Mouse (Mus musculus): ENCODE results near the gene Rbm24. TPM values are rescaled to one million over a fixed set of nuclear protein-coding genes. Genes with fewer than 3 reads are reported as not detected.

Rbm24 gene
- polyA plus RNA-seq, 1 experiment: 19.7 TPM

DNA sequence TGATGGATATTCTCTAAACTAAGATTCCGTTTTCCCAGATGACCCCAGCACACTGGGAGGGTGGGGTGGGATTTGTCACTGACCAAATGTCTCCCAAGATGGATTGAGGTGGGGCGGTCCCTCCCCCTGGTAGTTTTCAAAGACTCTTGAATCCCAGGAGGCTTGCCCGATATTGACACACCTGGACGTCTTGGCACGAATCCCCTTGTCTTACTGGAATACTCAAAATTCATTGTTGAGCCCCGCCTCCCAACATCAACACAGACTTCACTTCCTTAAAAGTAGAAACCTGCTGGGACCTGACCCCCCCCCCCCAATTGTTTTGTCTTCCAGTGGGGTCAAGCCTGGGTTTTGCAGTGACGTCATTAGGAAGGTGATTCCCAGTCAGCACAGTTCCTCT lies 32.4 kb downstream of the Rbm24 start:
- TF ChIP-seq CTCF (IDR thresholded peaks at IDR 0.05; ENCODE audit: extremely low read depth, insufficient read length, insufficient replicate concordance, low read depth, low read length) (no peak), POLR2A (IDR thresholded peaks at IDR 0.05; ENCODE audit: low read depth, low read length) (no peak)
- Histone ChIP-seq H3K27me3 (ENCODE audit: control insufficient read depth, insufficient read depth, low read length) (no peaks in the 10 kb centered on the region), H3K27ac (ENCODE audit: insufficient read depth, low read depth, low read length) (no peak overlapping the region), H3K4me1 (ENCODE audit: control insufficient read depth, insufficient read depth, insufficient read length, low read length) (peaks cover 4% of the 10 kb centered on the region; the same call in 1 of the 2 replicates), H3K36me3 (ENCODE audit: control insufficient read depth, insufficient read depth, low read length) (no peaks in the 10 kb centered on the region), H3K4me3 (ENCODE audit: low read depth, low read length) (no peak overlapping the region)
- 36% methylated on average over 7 of the region's 7 CpGs for WGBS

DNA sequence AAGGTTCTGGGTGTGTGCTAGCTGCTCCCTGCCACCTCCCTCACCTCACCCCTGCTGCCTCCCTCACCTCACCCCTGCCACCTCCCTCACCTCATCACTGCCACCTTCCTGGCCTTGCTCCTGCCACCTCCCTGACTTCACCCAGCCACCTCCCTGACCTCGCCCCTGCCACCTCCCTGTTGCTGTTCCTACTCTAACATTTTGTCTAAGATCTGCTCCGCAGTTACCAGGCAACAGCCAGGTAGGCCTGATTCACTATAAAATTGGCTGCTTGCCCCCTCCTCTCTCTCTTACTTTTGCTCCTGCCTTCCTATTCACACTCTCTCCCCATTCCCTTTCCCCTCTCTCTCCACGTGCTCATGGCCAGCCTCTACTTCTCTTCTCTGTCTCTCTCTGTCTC lies 33.3 kb downstream of the Rbm24 start:
- no peak overlapping the region for H3K4me3 ChIP-seq (ENCODE audit: low read depth, low read length)
- H3K4me1 ChIP-seq (ENCODE audit: control insufficient read depth, insufficient read depth, insufficient read length, low read length): peaks cover 4% of the 10 kb centered on the region; the same call in 1 of the 2 replicates
- H3K27ac ChIP-seq (ENCODE audit: insufficient read depth, low read depth, low read length): no peak overlapping the region
- TF ChIP-seq POLR2A (IDR thresholded peaks at IDR 0.05; ENCODE audit: low read depth, low read length) (no peak), CTCF (IDR thresholded peaks at IDR 0.05; ENCODE audit: extremely low read depth, insufficient read length, insufficient replicate concordance, low read depth, low read length) (no peak)
- WGBS: 48% methylated on average over 3 of the region's 3 CpGs
- no peaks in the 10 kb centered on the region for H3K27me3 ChIP-seq (ENCODE audit: control insufficient read depth, insufficient read depth, low read length)
- no peaks in the 10 kb centered on the region for H3K36me3 ChIP-seq (ENCODE audit: control insufficient read depth, insufficient read depth, low read length)

DNA sequence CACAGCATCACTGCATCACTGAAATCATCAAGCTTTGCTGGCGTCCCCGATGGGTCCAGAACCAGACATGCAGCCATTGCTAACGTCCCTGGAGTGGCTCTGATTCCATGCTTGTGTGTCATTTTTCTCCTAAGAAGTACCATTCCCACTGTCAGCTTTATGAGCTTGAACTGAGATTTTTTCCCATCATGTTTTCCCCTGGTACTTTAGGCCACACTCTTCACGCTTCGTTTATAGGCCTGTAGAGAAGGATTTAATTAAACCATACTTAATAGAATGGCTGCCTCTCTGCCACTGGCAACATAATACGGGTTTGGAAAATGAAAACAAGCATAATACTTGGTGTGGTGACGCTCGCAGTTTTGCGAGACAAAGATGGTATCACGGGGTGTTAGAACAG lies 41.3 kb downstream of the Rbm24 start:
- no peaks in the 10 kb centered on the region for H3K36me3 ChIP-seq (ENCODE audit: control insufficient read depth, insufficient read depth, low read length)
- H3K27ac ChIP-seq (ENCODE audit: insufficient read depth, low read depth, low read length): no peak overlapping the region
- H3K4me3 ChIP-seq (ENCODE audit: low read depth, low read length): no peak overlapping the region
- no peaks in the 10 kb centered on the region for H3K4me1 ChIP-seq (ENCODE audit: control insufficient read depth, insufficient read depth, insufficient read length, low read length)
- H3K27me3 ChIP-seq (ENCODE audit: control insufficient read depth, insufficient read depth, low read length): no peaks in the 10 kb centered on the region
- 92% methylated on average over 10 of the region's 10 CpGs for WGBS
- TF ChIP-seq CTCF (IDR thresholded peaks at IDR 0.05; ENCODE audit: extremely low read depth, insufficient read length, insufficient replicate concordance, low read depth, low read length) (no peak), POLR2A (IDR thresholded peaks at IDR 0.05; ENCODE audit: low read depth, low read length) (no peak)

DNA sequence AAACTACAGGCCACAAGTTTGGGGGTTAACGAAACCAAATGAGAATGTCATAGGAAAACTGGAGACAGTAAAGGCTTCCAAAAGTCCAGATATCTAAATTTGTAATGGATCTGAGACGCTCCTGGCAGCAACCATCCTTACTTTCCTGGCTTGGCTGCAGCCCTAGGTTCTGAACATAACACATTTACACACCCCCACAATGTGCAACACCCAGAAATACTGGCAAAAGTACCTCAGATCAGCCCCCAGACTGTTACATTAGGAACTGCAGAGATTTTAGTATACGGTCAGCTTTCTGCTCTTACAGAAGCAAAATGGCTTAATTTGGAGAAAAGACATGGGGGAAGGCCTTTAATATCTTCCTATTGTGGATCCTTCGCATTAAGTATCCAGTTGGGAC lies 44.0 kb downstream of the Rbm24 start:
- Histone ChIP-seq H3K27me3 (ENCODE audit: control insufficient read depth, insufficient read depth, low read length) (no peaks in the 10 kb centered on the region; the same call in 1 of the 2 replicates), H3K36me3 (ENCODE audit: control insufficient read depth, insufficient read depth, low read length) (no peaks in the 10 kb centered on the region), H3K4me3 (ENCODE audit: low read depth, low read length) (no peak overlapping the region), H3K4me1 (ENCODE audit: control insufficient read depth, insufficient read depth, insufficient read length, low read length) (no peaks in the 10 kb centered on the region), H3K27ac (ENCODE audit: insufficient read depth, low read depth, low read length) (no peak overlapping the region)
- TF ChIP-seq CTCF (IDR thresholded peaks at IDR 0.05; ENCODE audit: extremely low read depth, insufficient read length, insufficient replicate concordance, low read depth, low read length) (no peak), POLR2A (IDR thresholded peaks at IDR 0.05; ENCODE audit: low read depth, low read length) (no peak)
- WGBS: 95% methylated on average over 4 of the region's 4 CpGs

DNA sequence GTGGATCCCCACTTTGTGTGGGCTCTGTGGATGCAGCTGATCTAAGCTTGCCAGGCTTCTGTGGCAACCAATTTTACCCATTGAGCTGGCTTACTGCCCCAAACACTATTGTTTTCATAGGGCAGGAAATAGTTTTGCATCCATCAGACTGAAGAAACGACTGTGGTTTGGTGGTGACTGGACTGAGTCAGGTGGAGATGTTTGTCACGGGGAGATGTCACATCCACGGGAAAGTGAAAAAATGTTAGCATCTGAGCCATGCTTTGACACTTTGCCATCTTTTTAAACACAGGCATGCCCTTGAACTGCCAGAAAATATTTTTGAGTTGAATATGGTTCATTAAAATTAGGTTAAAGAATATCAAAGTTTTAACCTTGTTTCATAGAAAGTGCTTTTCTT lies 45.5 kb downstream of the Rbm24 start:
- no peaks in the 10 kb centered on the region for H3K36me3 ChIP-seq (ENCODE audit: control insufficient read depth, insufficient read depth, low read length)
- 58% methylated on average over 3 of the region's 3 CpGs for WGBS
- no peak for TF ChIP-seq CTCF (IDR thresholded peaks at IDR 0.05; ENCODE audit: extremely low read depth, insufficient read length, insufficient replicate concordance, low read depth, low read length)
- no peak for TF ChIP-seq POLR2A (IDR thresholded peaks at IDR 0.05; ENCODE audit: low read depth, low read length)

DNA sequence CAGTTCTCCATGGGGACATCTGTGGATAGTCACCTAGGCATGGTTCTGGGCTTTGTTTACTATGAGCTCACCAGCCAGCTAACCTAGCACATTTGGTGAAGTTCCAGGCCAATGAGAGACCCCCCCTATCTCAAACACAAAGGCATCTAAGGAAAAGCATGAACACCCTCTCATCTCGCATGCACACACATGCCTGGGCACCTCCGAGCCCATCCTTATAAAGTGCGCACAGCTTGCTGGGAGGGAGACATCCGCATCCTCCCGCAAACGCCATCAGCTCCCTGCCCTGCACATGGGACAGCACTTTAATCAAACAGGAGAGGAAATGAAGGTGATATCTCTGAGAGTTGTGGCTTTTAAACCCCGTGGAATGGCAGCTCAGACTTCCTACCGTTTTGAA lies 50.0 kb downstream of the Rbm24 start:
- peaks cover 3% of the 10 kb centered on the region; the same call in 1 of the 2 replicates for H3K4me1 ChIP-seq (ENCODE audit: control insufficient read depth, insufficient read depth, insufficient read length, low read length)
- 72% methylated on average over 8 of the region's 8 CpGs for WGBS
- no peak overlapping the region for H3K27ac ChIP-seq (ENCODE audit: insufficient read depth, low read depth, low read length)
- no peaks in the 10 kb centered on the region; the same call in 1 of the 2 replicates for H3K27me3 ChIP-seq (ENCODE audit: control insufficient read depth, insufficient read depth, low read length)
- no peak for TF ChIP-seq CTCF (IDR thresholded peaks at IDR 0.05; ENCODE audit: extremely low read depth, insufficient read length, insufficient replicate concordance, low read depth, low read length)
- no peaks in the 10 kb centered on the region for H3K36me3 ChIP-seq (ENCODE audit: control insufficient read depth, insufficient read depth, low read length)
- H3K4me3 ChIP-seq (ENCODE audit: low read depth, low read length): no peak overlapping the region

More for the DNA sequence above, 45.5 kb downstream of the Rbm24 start:
- H3K4me1 ChIP-seq (ENCODE audit: control insufficient read depth, insufficient read depth, insufficient read length, low read length): no peaks in the 10 kb centered on the region
- H3K4me3 ChIP-seq (ENCODE audit: low read depth, low read length): no peak overlapping the region
- no peaks in the 10 kb centered on the region; the same call in 1 of the 2 replicates for H3K27me3 ChIP-seq (ENCODE audit: control insufficient read depth, insufficient read depth, low read length)
- H3K27ac ChIP-seq (ENCODE audit: insufficient read depth, low read depth, low read length): no peak overlapping the region

DNA sequence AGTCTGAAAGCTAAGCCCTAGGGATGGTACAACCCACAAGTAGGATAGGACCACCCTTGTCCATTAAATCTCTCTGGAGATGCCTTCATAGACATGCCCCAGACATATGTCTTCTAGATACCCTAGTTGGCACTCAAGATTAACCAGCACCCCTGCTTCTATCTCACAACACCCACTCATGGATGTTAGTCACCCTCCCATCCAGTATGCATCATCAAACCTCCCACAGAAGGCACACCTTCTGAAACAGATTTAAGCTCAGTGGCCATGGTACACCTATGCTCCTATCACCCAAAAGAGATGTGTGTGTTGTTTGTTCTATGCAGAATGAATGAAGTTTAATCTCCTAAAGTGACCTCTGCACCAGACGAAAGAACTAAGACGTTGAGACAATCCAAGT lies 51.3 kb downstream of the Rbm24 start:
- Histone ChIP-seq H3K36me3 (ENCODE audit: control insufficient read depth, insufficient read depth, low read length) (no peaks in the 10 kb centered on the region), H3K4me1 (ENCODE audit: control insufficient read depth, insufficient read depth, insufficient read length, low read length) (peaks cover 3% of the 10 kb centered on the region; the same call in 1 of the 2 replicates), H3K27ac (ENCODE audit: insufficient read depth, low read depth, low read length) (no peak overlapping the region), H3K4me3 (ENCODE audit: low read depth, low read length) (no peak overlapping the region), H3K27me3 (ENCODE audit: control insufficient read depth, insufficient read depth, low read length) (no peaks in the 10 kb centered on the region; the same call in 1 of the 2 replicates)
- 78% methylated on average over 2 of the region's 2 CpGs for WGBS
- no peak for TF ChIP-seq CTCF (IDR thresholded peaks at IDR 0.05; ENCODE audit: extremely low read depth, insufficient read length, insufficient replicate concordance, low read depth, low read length)
- no peak for TF ChIP-seq POLR2A (IDR thresholded peaks at IDR 0.05; ENCODE audit: low read depth, low read length)

Other genes starting within 250 kb of the Rbm24 start
- gene Stmnd1, start 144.7 kb upstream of the Rbm24 start, polyA plus RNA-seq (2012; rRNA removed): 0.06 TPM in 1 of 2 replicates, not detected in the other
- gene Cap2, start 83.4 kb downstream of the Rbm24 start, polyA plus RNA-seq (2012; rRNA removed): 6.2 and 8.8 TPM in 2 replicates